Mouse (Mus musculus): ENCODE measurements around the gene Gm21149.
"Not testable (repeated sequence)": the region's sequence is repeated elsewhere in the genome, so short reads cannot be mapped to it uniquely, and the experiment has no call there.

Gm21149 gene

DNA sequence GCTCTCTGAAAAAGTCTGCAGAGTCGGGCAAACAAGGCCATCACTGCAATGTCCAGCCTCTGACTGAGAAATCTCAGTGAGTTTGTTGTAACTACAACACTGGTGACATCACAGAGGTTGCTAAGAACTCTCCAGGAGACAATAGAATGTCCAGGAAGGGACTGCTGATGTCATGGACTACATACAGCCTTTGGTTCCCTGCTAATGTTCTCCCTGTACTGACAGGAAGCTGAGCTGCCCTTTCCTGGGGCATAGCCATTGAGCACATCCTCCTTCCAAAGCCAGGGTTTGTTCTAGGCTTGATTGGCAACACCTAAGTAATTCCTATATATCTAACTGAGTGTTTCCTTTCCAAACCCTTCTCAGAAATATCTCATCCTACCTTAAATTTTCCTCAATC is at the start of gene Gm21149:
TSS of gene Gm21149 (minus strand) at position 101 of the 400 bp plus-strand sequence.
- not testable (repeated sequence) for DNase-seq

DNA sequence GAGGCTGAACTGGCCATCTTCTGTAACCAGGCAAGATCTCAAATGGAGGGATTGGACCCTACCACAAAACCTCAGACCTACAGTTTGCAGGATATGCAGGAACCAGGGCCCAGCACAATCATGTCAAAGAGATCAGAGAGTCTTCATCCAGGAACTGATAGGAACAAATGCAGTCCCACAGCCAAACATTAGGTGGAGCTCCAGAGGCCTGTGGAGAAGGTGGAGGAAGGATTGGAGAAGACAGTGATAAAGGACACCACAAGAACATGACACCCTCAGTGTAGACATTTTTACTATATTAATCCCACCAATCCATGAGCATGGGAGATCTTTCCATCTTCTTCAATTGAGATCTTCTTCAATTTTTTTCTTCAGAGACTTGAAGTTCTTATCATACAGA is 46.1 kb upstream of the Gm21149 start:
- DNase-seq = not testable (repeated sequence)

DNA sequence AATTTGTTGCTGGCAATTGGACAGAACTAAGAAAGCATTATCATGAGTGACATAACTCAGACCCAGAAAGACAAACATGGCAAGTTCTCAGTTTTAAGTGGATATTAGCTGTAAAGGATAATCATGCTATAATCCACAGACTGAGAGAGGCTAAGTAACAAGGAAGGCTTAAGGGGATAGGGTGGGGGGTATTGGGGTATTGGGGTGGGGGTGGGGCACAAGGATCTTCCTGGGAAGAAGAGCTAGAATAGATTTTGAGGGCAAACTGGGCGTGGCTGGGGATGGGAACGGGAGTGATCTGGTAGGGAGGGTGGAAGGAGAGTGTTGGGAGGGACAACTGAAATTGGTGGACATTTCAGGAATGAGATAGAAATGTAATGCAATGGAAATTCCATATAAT is 45.7 kb upstream of the Gm21149 start:
- DNase-seq = not testable (repeated sequence)

DNA sequence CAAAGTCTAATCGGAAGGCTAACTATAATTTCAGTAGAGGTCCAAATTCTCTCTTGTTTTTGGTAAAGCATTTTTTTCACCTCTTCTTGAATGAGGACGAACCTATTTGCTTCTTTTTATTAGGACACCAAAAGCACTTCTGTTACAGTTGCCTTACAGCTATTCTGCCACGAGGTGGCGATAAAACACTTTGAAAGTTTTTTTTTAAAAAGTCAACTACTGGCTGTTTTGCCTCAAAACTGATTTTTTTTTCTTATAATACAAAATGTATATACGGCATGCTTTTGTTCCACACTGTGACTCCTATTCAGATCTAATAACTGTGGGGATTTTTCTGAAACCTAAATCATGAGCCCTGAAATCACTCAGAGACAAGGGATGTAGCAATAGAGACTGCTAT is 44.1 kb upstream of the Gm21149 start:
- not testable (repeated sequence) for DNase-seq

DNA sequence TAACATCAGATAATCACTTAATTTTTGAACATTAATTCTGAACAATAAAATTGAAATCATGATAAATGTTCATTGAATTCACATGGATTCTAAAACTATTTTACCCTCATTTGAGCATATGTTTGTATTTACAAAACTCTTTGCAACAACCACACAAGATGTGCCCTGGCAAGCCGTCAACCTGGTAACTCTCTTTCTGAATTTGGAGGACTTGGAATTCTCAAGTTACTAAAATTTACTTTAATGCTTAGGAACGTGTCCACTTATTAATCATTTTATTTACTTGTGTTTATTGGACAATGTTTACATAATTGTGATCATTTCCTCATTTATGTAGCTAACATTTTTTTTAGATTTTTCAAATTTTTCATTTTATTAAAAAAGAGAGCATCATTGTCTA is 40.8 kb upstream of the Gm21149 start:
- not testable (repeated sequence) for DNase-seq

DNA sequence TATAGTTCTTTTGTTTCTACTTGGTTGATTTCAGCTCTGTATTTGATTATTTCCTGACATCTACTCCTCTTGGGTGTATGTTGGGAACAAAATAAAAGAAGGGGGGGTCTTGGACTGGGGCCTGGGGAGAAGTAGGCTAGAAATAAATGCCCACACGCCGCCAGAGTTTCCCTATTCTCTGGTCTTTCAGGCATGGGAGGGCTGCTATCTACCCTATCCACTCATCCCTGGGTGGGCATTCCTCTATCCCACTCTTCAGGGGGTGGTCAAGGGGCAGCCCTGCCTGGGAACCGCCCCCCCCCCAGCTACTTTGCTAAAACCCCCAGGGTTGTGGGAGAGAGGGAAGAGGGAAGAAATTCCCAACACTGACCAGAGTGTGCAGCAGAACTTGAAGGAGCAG is 35.9 kb upstream of the Gm21149 start:
- not testable (repeated sequence) for DNase-seq

DNA sequence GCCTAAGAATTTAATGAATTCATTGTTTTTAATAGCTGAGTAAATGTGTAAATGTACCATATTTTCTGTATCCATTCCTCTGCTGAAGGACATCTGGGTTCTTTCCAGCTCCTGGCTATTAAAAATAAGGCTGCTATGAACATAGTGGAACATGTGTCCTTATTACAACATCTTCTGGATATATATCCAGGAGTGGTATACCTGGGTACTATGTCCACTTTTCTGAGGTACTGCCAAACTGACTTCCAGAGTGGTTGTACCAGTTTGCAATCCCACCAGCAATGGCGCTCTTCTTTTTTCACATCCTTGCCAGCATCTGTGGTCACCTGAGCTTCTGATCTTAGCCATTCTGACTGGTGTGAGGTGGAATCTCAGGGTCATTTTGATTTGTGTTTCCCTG is 33.6 kb upstream of the Gm21149 start:
- DNase-seq = not testable (repeated sequence)

DNA sequence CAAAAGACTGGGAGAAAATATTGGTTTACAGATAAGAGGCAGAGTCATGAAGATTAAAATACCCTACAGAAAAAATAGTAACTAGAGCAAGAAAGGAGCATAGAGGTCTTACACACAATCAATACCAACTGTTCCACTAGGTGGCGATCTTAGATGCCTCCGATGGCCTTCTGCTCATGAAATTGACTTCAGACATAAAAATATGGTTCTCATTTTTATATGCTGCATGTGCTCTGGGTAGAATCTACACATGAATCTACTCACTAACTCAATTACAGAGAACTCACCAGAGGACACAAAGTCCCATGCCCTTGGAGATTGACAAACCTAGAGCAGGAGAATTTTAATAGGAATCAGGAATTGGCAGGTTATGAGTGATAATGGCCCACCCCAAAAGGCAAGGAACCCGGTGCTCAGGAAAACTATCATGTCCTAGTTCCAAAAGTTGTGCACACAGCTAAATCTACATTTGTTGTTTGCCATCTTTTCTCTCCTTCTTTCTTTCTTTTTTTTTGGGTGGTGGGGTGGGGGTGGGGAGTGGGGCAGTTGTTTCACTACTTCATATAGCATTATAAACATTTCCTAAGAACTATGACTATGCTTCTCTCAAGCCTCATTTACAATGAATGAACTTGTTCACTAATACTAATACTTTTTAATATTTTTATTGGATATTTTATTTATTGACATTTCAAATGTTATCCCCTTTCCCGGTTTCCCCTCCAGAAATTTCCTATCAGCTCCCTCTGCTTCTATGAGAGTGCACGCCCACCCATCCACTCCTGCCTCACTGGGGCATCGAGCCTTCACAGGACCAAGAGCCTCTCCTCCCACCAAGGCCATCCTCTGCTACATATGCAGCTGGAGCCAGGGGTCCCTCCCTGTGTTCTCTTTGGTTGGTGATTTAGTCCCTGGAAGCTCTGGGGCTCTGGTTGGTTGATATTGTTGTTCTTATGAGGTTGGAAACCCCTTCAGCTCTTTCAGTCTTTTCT is 32.4 kb upstream of the Gm21149 start:
- not testable (repeated sequence) for DNase-seq

DNA sequence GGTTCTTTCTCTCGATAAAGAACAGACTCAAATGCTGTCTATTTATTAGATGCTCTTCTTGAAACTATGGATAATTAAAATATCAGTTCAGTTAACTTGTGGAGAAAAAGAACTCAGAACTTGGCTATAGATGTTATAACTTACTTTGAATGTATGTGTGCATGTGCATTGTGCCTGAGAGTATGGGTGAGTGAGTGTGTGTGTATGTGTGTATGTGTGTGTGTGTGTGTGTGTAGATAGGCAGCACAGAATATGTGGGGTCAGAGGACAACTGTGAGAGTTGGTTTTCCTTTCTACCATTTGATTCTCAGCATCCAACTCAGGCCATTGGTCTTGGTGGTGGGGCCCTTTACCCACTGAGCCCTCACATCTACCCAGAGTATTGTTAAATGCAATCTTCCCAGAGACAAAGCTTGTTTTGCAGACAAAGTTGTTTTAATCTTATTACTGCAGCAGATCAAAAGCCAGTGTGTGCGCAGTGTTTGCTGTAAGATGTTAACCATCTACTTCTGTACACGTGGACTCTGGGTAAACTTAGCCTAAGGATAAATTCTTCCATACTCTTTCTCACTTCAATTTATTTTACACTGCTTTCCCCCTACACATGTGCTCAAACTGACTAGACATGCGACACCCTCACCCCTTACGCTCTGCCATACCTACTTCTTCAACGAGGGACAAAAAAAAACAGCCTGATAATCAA is 31.6 kb upstream of the Gm21149 start:
- not testable (repeated sequence) for DNase-seq

DNA sequence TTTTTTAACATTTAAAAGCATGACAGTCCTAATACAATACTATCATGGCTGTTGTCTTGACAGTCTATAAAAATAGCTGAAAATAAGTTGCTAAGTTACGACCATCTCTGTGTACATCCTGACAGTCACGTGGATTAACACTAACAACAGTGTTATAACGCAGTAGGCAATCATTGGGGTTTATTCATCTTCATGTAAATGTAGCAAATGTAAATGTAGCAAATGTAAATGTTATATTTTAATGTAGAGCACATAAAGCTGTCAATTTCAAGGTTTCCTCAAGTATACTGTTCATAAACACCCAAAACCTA is 30.9 kb upstream of the Gm21149 start:
- no peak for DNase-seq

DNA sequence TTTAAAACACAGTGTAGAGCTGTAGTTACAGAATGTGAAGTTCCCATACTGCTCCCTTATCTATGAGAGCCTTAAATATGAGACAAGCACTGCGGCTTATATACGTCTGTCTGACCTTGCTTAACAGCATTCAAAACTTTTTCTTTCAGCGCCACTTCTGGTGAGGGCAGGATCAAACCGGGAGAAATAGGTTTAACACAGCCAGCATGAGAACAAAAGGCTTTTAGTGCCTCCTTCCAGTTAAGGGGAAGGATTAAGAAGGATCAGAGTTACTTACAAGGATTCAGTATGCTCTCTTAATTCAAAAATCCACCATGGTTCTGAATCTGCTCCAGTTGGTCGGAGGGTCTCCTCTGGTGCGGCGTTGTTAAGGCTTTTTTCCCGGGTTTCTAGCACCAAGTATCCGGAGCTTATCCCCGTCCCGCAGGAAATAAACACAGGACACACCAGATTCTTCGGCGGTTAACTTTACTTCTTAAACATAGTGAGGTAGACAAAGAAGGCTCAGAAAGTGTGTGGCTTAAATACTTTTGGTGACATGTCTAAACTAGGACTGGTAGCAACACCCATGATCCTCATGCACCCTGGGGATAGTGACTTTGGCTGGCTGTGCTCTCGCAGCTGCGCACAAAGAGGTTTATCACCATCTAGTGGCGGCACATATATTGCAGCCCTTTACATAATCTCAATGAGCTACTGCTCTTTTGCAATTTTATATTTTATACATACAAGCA is 30.4 kb upstream of the Gm21149 start:
- DNase-seq = no peak

DNA sequence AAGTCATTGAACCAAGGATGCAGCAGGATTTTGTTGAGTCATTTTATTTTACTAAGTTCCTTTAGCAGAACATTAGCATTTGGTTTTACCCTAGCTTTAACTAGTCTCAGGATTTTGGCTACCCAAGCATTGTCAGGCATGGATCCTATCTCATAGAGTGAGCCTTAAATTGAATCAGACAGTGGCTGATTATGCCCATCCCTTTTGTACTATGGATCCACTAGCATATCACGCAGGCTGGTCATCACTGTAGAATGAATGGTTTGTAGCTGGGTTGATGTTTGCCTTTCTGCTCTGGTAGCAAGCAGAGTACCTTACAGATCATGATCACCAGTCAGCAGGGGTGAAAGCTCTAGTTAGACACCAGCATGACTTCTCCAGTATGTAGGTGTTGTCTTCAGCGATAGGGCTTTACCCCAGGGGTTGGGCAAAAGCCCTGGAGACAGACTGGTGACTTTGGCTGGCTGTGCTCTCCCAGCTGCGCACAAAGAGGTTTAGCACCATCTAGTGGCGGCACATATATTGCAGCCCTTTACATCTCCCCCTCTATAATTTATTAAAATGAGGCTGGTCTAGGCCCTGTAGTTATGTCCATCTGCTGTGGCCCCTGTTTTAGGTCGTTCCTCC is 22.6 kb upstream of the Gm21149 start:
- DNase-seq = peak; percentile 4 to 6

DNA sequence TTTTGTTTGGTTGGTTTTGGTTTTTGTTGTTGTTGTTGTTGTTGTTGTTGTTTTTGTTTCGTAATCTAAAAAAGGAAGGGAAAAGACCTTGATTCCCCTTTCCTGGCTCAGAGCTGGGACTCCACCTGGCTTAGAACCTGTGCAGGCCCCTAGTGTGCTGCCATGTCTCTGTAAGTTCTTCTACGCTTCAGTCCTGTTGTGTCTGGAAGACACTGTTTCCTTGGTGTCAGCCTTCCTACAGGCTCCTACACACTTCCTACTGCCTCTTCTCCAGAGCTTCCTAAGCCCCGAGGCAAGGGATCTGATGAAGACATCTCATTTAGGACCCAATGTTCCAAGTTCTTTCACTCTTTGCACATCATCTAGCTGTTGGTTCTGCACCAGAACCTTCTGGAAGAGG is 22.0 kb upstream of the Gm21149 start:
- not testable (repeated sequence) for DNase-seq

DNA sequence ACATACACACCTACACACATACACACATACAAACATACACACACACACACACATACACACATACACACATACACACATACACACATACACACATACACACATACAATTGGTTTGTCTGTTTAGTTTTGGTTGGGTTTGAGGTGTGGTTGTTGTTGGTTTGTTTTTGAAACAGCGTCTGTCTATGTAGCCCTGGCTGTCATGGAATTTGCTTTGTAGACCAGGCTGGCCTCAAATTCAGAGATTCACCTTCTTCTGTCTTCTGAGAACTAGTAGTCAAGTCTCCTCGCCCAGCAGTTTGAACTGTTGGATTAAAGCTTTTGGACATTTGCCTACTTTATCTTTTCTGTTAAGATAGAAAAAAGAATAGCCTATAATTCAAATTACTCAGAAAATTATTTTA is 14.6 kb upstream of the Gm21149 start:
- DNase-seq = not testable (repeated sequence)

DNA sequence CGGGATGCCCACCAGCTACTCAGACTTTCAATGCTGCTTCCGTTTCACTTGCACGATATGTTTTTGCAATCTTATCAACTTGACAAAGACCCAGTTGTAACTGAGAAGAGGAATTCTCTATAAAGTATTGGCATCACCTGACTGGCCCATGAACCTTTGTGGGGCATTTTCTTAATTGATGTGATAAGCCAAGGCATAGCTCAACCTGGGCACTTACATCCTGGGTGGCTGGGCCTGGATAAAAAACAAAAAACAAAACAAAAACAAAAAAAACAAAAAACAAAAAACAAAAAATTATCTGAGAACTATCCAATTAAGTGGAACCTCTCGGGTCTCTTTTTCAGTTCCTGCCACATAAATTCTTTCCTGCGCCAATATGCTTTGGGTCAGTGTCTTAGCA is 12.4 kb upstream of the Gm21149 start:
- DNase-seq = no peak

DNA sequence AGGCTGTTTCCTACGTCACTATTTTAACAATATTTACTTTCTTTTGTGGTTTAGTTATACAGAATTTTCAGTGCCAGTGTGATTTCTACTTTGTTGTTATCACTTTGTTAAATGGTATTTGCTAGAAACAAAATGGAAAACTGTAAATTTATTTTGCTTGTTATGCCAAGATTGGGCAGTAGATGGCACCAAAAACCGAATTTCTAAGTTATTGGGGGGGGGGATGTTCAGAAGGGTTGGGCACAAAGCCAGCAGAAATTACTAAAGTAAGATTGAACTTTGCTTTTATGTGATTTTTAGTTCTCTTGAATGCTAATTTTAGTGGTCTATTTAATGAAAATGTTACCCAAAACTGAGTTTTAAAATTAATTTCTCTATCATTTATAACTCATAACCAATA is 8.3 kb upstream of the Gm21149 start:
- DNase-seq = not testable (repeated sequence)

DNA sequence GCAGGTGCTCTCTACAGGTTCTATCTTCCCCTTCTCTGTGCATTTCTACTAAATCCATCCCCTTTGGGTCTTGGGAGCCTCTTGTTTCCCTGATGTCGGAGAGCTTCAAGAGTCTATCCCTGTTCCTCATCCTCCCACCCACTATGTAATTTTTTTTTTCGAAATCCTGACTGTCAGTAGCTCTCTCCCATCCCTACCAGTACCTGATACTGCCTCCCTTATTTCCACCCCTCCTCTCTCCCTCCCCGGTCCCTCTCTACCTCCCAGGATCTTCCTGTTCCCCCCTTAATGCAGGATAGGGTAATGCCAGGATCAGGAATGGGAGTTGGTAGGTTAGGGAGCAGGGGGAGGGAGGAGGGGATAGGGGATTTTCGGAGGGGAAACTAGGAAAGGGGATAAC is 7.3 kb upstream of the Gm21149 start:
- not testable (repeated sequence) for DNase-seq

DNA sequence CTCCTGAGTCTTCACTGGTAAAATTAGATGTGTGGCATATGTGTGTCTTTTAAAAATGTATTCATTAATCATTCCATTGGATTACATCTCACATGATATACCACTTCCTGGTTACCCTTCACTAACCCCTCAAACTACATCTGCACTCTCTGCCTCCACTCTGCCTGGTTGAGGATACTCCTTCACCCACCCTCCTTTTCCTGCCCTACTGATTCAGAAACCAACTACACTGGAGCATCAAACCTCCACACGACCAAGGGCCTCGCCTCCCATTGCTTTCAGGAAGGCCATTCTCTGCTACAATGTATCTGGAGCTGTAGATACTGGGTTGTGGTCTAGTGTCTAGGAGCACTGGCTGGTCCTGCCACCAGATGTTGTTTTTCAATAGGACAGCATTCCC is 6.5 kb upstream of the Gm21149 start:
- peak; percentile 3 for DNase-seq

DNA sequence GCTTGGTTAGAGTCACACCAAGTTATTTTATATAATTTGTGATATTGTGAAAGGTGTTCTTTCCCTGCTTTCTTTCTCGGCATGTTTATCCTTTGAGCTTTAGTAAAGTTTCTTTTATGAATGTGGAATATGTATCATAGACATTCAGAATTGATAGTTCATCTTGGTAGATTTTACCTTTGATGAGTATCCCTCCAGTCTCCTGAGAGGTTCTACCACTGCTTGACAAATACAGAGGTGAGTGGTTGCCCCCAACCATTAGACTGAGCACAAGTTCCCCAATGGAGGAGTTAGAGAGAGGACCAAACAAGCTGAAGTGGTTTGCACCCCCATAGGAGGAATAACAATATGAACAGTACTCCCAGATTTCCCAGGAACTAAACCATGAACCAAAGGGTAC is 6.2 kb downstream of the Gm21149 start:
- not testable (repeated sequence) for DNase-seq

DNA sequence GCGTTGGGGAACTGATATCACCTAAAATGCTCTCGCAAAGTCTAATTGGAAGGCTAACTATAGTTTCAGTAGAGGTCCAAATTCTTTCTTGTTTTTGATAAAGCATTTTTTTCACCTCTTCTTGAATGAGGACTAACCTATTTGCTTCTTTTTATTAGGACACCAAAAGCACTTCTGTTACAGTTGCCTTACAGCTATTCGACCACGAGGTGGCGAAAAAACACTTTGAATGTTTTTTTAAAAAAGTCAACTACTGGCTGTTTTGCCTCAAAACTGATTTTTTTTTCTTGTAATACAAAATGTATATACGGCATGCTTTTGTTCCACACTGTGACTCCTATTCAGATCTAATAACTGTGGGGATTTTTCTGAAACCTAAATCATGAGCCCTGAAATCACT is 8.6 kb downstream of the Gm21149 start:
- not testable (repeated sequence) for DNase-seq

DNA sequence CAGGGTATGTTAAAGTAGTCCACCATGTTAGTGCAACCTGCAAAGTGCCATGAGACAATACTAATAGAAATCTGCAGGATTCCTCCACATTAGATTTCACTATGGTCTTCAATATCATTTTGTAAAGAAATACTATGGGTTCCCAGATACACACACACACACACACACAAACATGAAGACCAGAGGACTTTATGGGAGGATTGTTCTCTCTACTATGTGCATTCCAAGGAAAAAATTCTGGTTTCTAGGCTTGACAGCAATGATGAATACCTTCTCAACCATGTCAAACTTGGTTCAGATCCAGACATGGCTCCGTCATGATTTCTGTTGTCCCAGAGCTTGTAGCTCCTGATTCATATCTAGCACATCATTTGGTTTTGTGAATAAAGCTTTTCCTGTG is 10.1 kb downstream of the Gm21149 start:
- DNase-seq = not testable (repeated sequence)

DNA sequence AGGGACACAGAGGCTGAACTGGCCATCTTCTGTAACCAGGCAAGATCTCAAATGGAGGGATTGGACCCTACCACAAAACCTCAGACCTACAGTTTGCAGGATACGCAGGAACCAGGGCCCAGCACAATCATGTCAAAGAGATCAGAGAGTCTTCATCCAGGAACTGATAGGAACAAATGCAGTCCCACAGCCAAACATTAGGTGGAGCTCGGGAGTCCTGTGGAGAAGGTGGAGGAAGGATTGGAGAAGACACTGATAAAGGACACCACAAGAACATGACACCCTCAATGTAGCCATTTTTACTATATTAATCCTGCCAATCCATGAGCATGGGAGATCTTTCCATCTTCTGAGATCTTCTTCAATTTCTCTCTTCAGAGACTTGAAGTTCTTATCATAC is 12.8 kb downstream of the Gm21149 start:
- DNase-seq = not testable (repeated sequence)

DNA sequence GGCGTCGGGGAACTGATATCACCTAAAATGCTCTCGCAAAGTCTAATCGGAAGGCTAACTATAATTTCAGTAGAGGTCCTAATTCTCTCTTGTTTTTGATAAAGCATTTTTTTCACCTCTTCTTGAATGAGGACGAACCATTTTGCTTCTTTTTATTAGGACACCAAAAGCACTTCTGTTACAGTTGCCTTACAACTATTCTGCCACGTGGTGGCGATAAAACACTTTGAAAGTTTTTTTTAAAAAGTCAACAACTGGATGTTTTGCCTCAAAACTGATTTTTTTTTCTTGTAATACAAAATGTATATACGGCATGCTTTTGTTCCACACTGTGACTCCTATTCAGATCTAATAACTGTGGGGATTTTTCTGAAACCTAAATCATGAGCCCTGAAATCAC is 14.7 kb downstream of the Gm21149 start:
- DNase-seq = not testable (repeated sequence)

All from thymus, postnatal 36 days (tissue).